Mouse (Mus musculus) CH12.LX (cell line): ENCODE results near the gene Myrf. TPM values are rescaled to one million over a fixed set of nuclear protein-coding genes. Genes with fewer than 3 reads are reported as not detected.

Experiments
- DNase-seq: peaks from one replicate; pipeline ENCODE4 v3.0.0-alpha.2; 2013; ENCODE audit errors: extremely low read depth
- H3K27ac ChIP-seq: 2 replicates; pipeline ENCODE4 v1.5.1; 2012; ENCODE audit warnings: low read depth, mild to moderate bottlenecking, control low read depth, moderate library complexity; ENCODE audit not compliant: insufficient read depth
- H3K27me3 ChIP-seq: replicated peaks from 2 replicates; pipeline ENCODE3; 2012; ENCODE audit warnings: inconsistent platforms
- H3K36me3 ChIP-seq, 2 experiments: replicated peaks in 1 of 2; 2 replicates each; pipeline versions ENCODE3 to v1.6.1; 2012; ENCODE audit warnings: inconsistent platforms in 1 of 2, low read length in 1 of 2, mild to moderate bottlenecking in 1 of 2, mixed read lengths in 1 of 2, moderate library complexity in 1 of 2; ENCODE audit not compliant: control insufficient read depth in 1 of 2, insufficient read depth in 1 of 2
- H3K4me1 ChIP-seq, 2 experiments: 2 replicates each; pipeline ENCODE4 v1.6.1; 2012; ENCODE audit warnings: inconsistent platforms in 1 of 2, moderate library complexity in 1 of 2; ENCODE audit not compliant: insufficient read depth in 2 of 2, control insufficient read depth in 1 of 2
- H3K4me2 ChIP-seq: 2 replicates; pipeline ENCODE4 v1.6.1; 2012; ENCODE audit warnings: low read depth, mild to moderate bottlenecking, control low read depth; ENCODE audit not compliant: poor library complexity, insufficient read depth, severe bottlenecking
- H3K4me3 ChIP-seq, 3 experiments: fragments of 150-350 bp in 1 of 3; sonication (generic) in 1 of 3; replicated peaks in 1 of 3; 2 replicates each; pipeline versions ENCODE3 to v1.5.1; 2011 to 2012; ENCODE audit warnings: low read depth in 2 of 3, low read length in 2 of 3, mild to moderate bottlenecking in 2 of 3, moderate library complexity in 2 of 3, control low read depth in 1 of 3, improper control_type of control experiment in 1 of 3, inconsistent platforms in 1 of 3, mixed read lengths in 1 of 3; ENCODE audit not compliant: poor library complexity in 1 of 3
- H3K79me2 ChIP-seq: replicated peaks from 2 replicates; pipeline ENCODE4 v1.6.1; 2012; ENCODE audit warnings: mild to moderate bottlenecking, moderate library complexity; ENCODE audit not compliant: control insufficient read depth, poor library complexity, insufficient read depth, severe bottlenecking; ENCODE audit errors: extremely low read depth
- H3K9ac ChIP-seq: 2 replicates; pipeline ENCODE4 v1.6.1; 2012; ENCODE audit warnings: low read depth, mild to moderate bottlenecking, control low read depth, moderate library complexity; ENCODE audit not compliant: insufficient read depth
- H3K9me3 ChIP-seq: replicated peaks from 2 replicates; pipeline ENCODE3; 2012; ENCODE audit warnings: low read length, inconsistent platforms, mixed read lengths
- CHD2 ChIP-seq: IDR thresholded peaks from 2 replicates; pipeline ENCODE4 v1.6.1; 2011; ENCODE audit warnings: low read length, improper control_type of control experiment
- CTCF ChIP-seq, 2 experiments: IDR thresholded peaks in 1 of 2; conservative IDR thresholded peaks in 1 of 2; 2 replicates each; pipeline ENCODE4 v1.5.1; 2011 to 2012; ENCODE audit warnings: low read depth in 2 of 2, low read length in 2 of 2, improper control_type of control experiment in 1 of 2, inconsistent platforms in 1 of 2, mild to moderate bottlenecking in 1 of 2, moderate library complexity in 1 of 2
- E2F4 ChIP-seq: IDR thresholded peaks from 2 replicates; pipeline ENCODE4 v1.6.1; 2011; ENCODE audit warnings: low read depth, low read length, improper control_type of control experiment; ENCODE audit not compliant: insufficient replicate concordance
- ELF1 ChIP-seq: IDR thresholded peaks from 2 replicates; pipeline ENCODE4 v1.6.1; 2014; ENCODE audit warnings: low read depth, mild to moderate bottlenecking, inconsistent platforms, low read length, improper control_type of control experiment
- EP300 ChIP-seq: IDR thresholded peaks from 2 replicates; pipeline ENCODE4 v1.6.1; 2011; ENCODE audit warnings: low read length, improper control_type of control experiment
- ETS1 ChIP-seq: conservative IDR thresholded peaks from 2 replicates; pipeline ENCODE4 v1.6.1; 2012; ENCODE audit warnings: low read depth, mild to moderate bottlenecking, inconsistent platforms, low read length, improper control_type of control experiment, moderate library complexity
- GABPA ChIP-seq: IDR thresholded peaks from 2 replicates; pipeline ENCODE4 v1.6.1; 2012; ENCODE audit warnings: low read depth, low read length, improper control_type of control experiment, inconsistent platforms; ENCODE audit not compliant: insufficient replicate concordance
- HCFC1 ChIP-seq: IDR thresholded peaks from 2 replicates; pipeline ENCODE4 v1.6.1; 2012; ENCODE audit warnings: low read depth, mild to moderate bottlenecking, inconsistent platforms, low read length, improper control_type of control experiment
- JUND ChIP-seq: conservative IDR thresholded peaks from 2 replicates; pipeline ENCODE4 v1.6.1; 2011; ENCODE audit warnings: low read depth, low read length, improper control_type of control experiment
- KAT2A ChIP-seq: IDR thresholded peaks from 2 replicates; pipeline ENCODE4 v1.6.1; 2012; ENCODE audit warnings: low read length, improper control_type of control experiment, inconsistent platforms; ENCODE audit not compliant: insufficient replicate concordance
- MAX ChIP-seq: IDR thresholded peaks from 2 replicates; pipeline ENCODE4 v1.6.1; 2011; ENCODE audit warnings: low read length, improper control_type of control experiment
- MAZ ChIP-seq: IDR thresholded peaks from 2 replicates; pipeline ENCODE4 v1.6.1; 2012; ENCODE audit warnings: low read depth, mild to moderate bottlenecking, inconsistent platforms, low read length, improper control_type of control experiment, moderate library complexity
- MEF2A ChIP-seq: IDR thresholded peaks from 2 replicates; pipeline ENCODE4 v1.6.1; 2014; ENCODE audit warnings: low read depth, mild to moderate bottlenecking, inconsistent platforms, low read length, improper control_type of control experiment, borderline replicate concordance
- MXI1 ChIP-seq: IDR thresholded peaks from 2 replicates; pipeline ENCODE4 v1.6.1; 2011; ENCODE audit warnings: mild to moderate bottlenecking, low read depth, low read length, improper control_type of control experiment
- MYC ChIP-seq: IDR thresholded peaks from 2 replicates; pipeline ENCODE4 v1.6.1; 2011; ENCODE audit warnings: low read depth, mild to moderate bottlenecking, improper control_type of control experiment, low read length
- NRF1 ChIP-seq: IDR thresholded peaks from 2 replicates; pipeline ENCODE4 v1.6.1; 2014; ENCODE audit warnings: low read depth, mild to moderate bottlenecking, inconsistent platforms, low read length, improper control_type of control experiment, moderate library complexity
- PAX5 ChIP-seq: IDR thresholded peaks from 2 replicates; pipeline ENCODE4 v1.6.1; 2012; ENCODE audit warnings: low read length, inconsistent platforms, mixed read lengths
- POLR2A ChIP-seq: IDR thresholded peaks from 2 replicates; pipeline ENCODE4 v1.6.1; 2011; ENCODE audit warnings: low read depth, mild to moderate bottlenecking, improper control_type of control experiment, low read length
- POLR2AphosphoS2 ChIP-seq: IDR thresholded peaks from 2 replicates; pipeline ENCODE4 v1.6.1; 2011; ENCODE audit warnings: low read depth, low read length, improper control_type of control experiment
- RAD21 ChIP-seq: IDR thresholded peaks from 2 replicates; pipeline ENCODE4 v1.6.1; 2011; ENCODE audit warnings: low read depth, mild to moderate bottlenecking, low read length, improper control_type of control experiment, moderate library complexity
- RCOR1 ChIP-seq: conservative IDR thresholded peaks from 2 replicates; pipeline ENCODE4 v1.6.1; 2012; ENCODE audit warnings: low read depth, mild to moderate bottlenecking, inconsistent platforms, low read length, improper control_type of control experiment
- SIN3A ChIP-seq: IDR thresholded peaks from 2 replicates; pipeline ENCODE4 v1.6.1; 2012; ENCODE audit warnings: low read length, improper control_type of control experiment, inconsistent platforms
- SMC3 ChIP-seq: IDR thresholded peaks from 2 replicates; pipeline ENCODE4 v1.6.1; 2011; ENCODE audit warnings: low read depth, low read length, improper control_type of control experiment
- TBP ChIP-seq: conservative IDR thresholded peaks from 2 replicates; pipeline ENCODE4 v1.6.1; 2011; ENCODE audit warnings: low read depth, low read length, improper control_type of control experiment
- TCF12 ChIP-seq: IDR thresholded peaks from 2 replicates; pipeline ENCODE4 v1.6.1; 2014; ENCODE audit warnings: low read depth, mild to moderate bottlenecking, inconsistent platforms, low read length, improper control_type of control experiment
- UBTF ChIP-seq: IDR thresholded peaks from 2 replicates; pipeline ENCODE4 v1.6.1; 2012; ENCODE audit warnings: low read depth, mild to moderate bottlenecking, inconsistent platforms, low read length, improper control_type of control experiment, moderate library complexity
- USF1 ChIP-seq: IDR thresholded peaks from 2 replicates; pipeline ENCODE4 v1.6.1; 2014; ENCODE audit warnings: low read depth, mild to moderate bottlenecking, inconsistent platforms, low read length, improper control_type of control experiment
- ZC3H11A ChIP-seq: IDR thresholded peaks from 2 replicates; pipeline ENCODE4 v1.6.1; 2012; ENCODE audit warnings: low read depth, mild to moderate bottlenecking, inconsistent platforms, low read length, improper control_type of control experiment
- ZMIZ1 ChIP-seq: IDR thresholded peaks from 2 replicates; pipeline ENCODE4 v1.6.1; 2012; ENCODE audit warnings: low read depth, mild to moderate bottlenecking, inconsistent platforms, low read length, improper control_type of control experiment
- ZNF384 ChIP-seq: IDR thresholded peaks from 2 replicates; pipeline ENCODE4 v1.6.1; 2012; ENCODE audit warnings: low read depth, low read length, improper control_type of control experiment, inconsistent platforms
- dilution Hi-C: fragments of 300-500 bp; cut with MboI; formaldehyde crosslinking; loops from 2 replicates; pipeline ENCODE4 v1.14.3; 2020; ENCODE audit warnings: low sequenced_read_pairs; ENCODE audit not compliant: extremely low pct_unique_long_range_greater_than_20kb, extremely low pct_ligation_motif_present
- in situ Hi-C: fragments of 300-500 bp; cut with MboI; formaldehyde crosslinking; loops from 3 replicates; pipeline ENCODE4 v1.14.3; 2019; ENCODE audit warnings: low sequenced_read_pairs, low pct_ligation_motif_present, low pct_unique_long_range_greater_than_20kb, mixed read lengths
- polyA plus RNA-seq: library from polyadenylated mRNA; unstranded; fragments of >175 nt; gene quantifications from 2 replicates; pipeline ENCODE4 v1.2.1, GENCODE M21; 2012; ENCODE audit warnings: low read depth; ENCODE audit not compliant: insufficient read length
- total RNA-seq, 2 experiments: library from RNA; depleted of rRNA; stranded (reverse); fragments of 300-350 nt in 1 of 2; fragments of >200 nt in 1 of 2; gene quantifications; 2 replicates each; pipeline ENCODE4 v1.2.3; 2012 to 2014

The Myrf gene
- total and polyA plus RNA-seq, 3 experiments, result 0.10 to 0.13 TPM; not detected in 1

- DNase-seq, result peak; percentile 77
- dilution Hi-C loops (no loop called here), in situ Hi-C loops (no loop called here)
- H3K36me3 ChIP-seq, result no peaks in the 10 kb centered on the region
- H3K4me2 ChIP-seq, result no peak overlapping the region; the same call in 1 of the 2 replicates
- no peaks in the 10 kb centered on the region for H3K79me2 ChIP-seq
- H3K9me3 ChIP-seq, result no peaks in the 10 kb centered on the region
- H3K4me3 ChIP-seq, result no peak overlapping the region
- peaks cover 35 to 71% of the 10 kb centered on the region in 2 experiments for H3K4me1 ChIP-seq
- TF ChIP-seq ZMIZ1 (no peak), GABPA (no peak), MAX (no peak; the same call in 1 of the 2 replicates), ELF1 (peak; percentile 28; the same call in 1 of the 2 replicates), POLR2A (no peak), CTCF (conservative IDR thresholded peaks at IDR 0.05 in 1 of 2, IDR thresholded peaks at IDR 0.05 in 1 of 2; ENCODE audit: low read depth in 2 of 2, low read length in 2 of 2) (no peak), ZC3H11A (no peak), ZNF384 (no peak)
- no peak overlapping the region for H3K9ac ChIP-seq
- H3K27ac ChIP-seq, result no peak overlapping the region
- H3K27me3 ChIP-seq, result peaks cover 27% of the 10 kb centered on the region
Observed at GRCm38 (mm10) chr19:10278669-10279324, 38.2 kb upstream of the Myrf start.

GRCm38 (mm10) chr19:10277759-10278158, 37.2 kb upstream of the Myrf start:
- H3K27ac ChIP-seq, result no peak overlapping the region
- DNase-seq, result peak; percentile 77
- peaks cover 19% of the 10 kb centered on the region for H3K27me3 ChIP-seq
- H3K4me3 ChIP-seq, result peak overlapping the region in 1 of 3 experiments; percentile 30
- peak overlapping the region; percentile 40 for H3K4me2 ChIP-seq
- H3K9me3 ChIP-seq, result no peaks in the 10 kb centered on the region
- peaks cover 44 to 82% of the 10 kb centered on the region in 2 experiments for H3K4me1 ChIP-seq
- H3K36me3 ChIP-seq, result no peaks in the 10 kb centered on the region
- H3K9ac ChIP-seq, result no peak overlapping the region
- in situ Hi-C loops, result no loop called here
- dilution Hi-C loops, result no loop called here
- no peaks in the 10 kb centered on the region for H3K79me2 ChIP-seq
- no peak for TF ChIP-seq JUND
- no peak for TF ChIP-seq MAZ
- TF ChIP-seq UBTF, result no peak
- TF ChIP-seq TBP, result 0 out of 2 replicates have a peak, but pooled peaks have one; percentile 6
- no peak for TF ChIP-seq POLR2AphosphoS2
- no peak for TF ChIP-seq GABPA
- no peak for TF ChIP-seq SMC3
- TF ChIP-seq EP300, result peak; percentile 28; the same call in 1 of the 2 replicates
- TF ChIP-seq KAT2A, result no peak
- no peak for TF ChIP-seq ZC3H11A
- no peak for TF ChIP-seq E2F4
- no peak for TF ChIP-seq MYC
- no peak for TF ChIP-seq RAD21
- 0 out of 2 replicates have a peak, but pooled peaks have one; percentile 42 for TF ChIP-seq ETS1
- peak; percentile 57; the same call in 1 of the 2 replicates for TF ChIP-seq CHD2
- TF ChIP-seq USF1, result no peak
- no peak for TF ChIP-seq CTCF (conservative IDR thresholded peaks at IDR 0.05 in 1 of 2, IDR thresholded peaks at IDR 0.05 in 1 of 2; ENCODE audit: low read depth in 2 of 2, low read length in 2 of 2)
- no peak for TF ChIP-seq PAX5
- TF ChIP-seq MEF2A, result peak; percentile 14; the same call in 1 of the 2 replicates
- TF ChIP-seq NRF1, result no peak
- TF ChIP-seq ELF1, result no peak
- TF ChIP-seq TCF12, result peak; percentile 43; the same call in 1 of the 2 replicates
- TF ChIP-seq MAX, result 0 out of 2 replicates have a peak, but pooled peaks have one; percentile 36
- TF ChIP-seq RCOR1, result 0 out of 2 replicates have a peak, but pooled peaks have one; percentile 25
- no peak for TF ChIP-seq ZNF384
- peak; percentile 58; the same call in 1 of the 2 replicates for TF ChIP-seq SIN3A
- TF ChIP-seq POLR2A, result no peak
- TF ChIP-seq HCFC1, result peak; percentile 29; the same call in 1 of the 2 replicates
- 0 out of 2 replicates have a peak, but pooled peaks have one; percentile 28 for TF ChIP-seq MXI1
